Mouse (Mus musculus): Measurements from ENCODE around the gene Mis18bp1. TPM values are rescaled to one million over a fixed set of nuclear protein-coding genes. Genes with fewer than 3 reads are reported as not detected.

The Mis18bp1 gene
- 2.0 and 2.1 TPM in 2 replicates for polyA plus RNA-seq (2012; ENCODE audit: low replicate concordance)

GRCm38 (mm10) chr12:65172021-65172951 lies at the start of gene Mis18bp1:
Gene Mis18bp1 (minus strand): TSS chr12:65172604.

Other genes starting within 250 kb of the Mis18bp1 start
- gene Klhl28, start 207.1 kb downstream of the Mis18bp1 start, polyA plus RNA-seq (2012; ENCODE audit: low replicate concordance): 1.3 and 2.9 TPM in 2 replicates
- gene Togaram1, start 206.8 kb downstream of the Mis18bp1 start, polyA plus RNA-seq (2012; ENCODE audit: low replicate concordance): 5.2 and 7.8 TPM in 2 replicates
- gene Prpf39, start 136.3 kb downstream of the Mis18bp1 start, polyA plus RNA-seq (2012; ENCODE audit: low replicate concordance): 14.3 and 15.9 TPM in 2 replicates
- gene Fkbp3, start 98.6 kb downstream of the Mis18bp1 start, polyA plus RNA-seq (2012; ENCODE audit: low replicate concordance): 19.3 and 135 TPM in 2 replicates
- gene Fancm, start 97.0 kb downstream of the Mis18bp1 start, polyA plus RNA-seq (2012; ENCODE audit: low replicate concordance): 1.5 and 5.3 TPM in 2 replicates
- gene Wdr20rt, start 52.9 kb upstream of the Mis18bp1 start, polyA plus RNA-seq (2012; ENCODE audit: low replicate concordance): not detected in 2 replicates